ENCODE assay signal across 9 mouse cellular contexts in genomic region chr10:126511511-126511910, GRCm38 (mm10).
A peak's percentile ranks its signal among the peaks of the same experiment; 100 is the strongest.
DNase-seq lines count a peak whose midpoint lies in the region; ATAC-seq lines count a peak whose summit lies in the region.
"Had no signal": no experiment of that assay in that cellular context is flagged by ENCODE, and none has a peak within 500 bp of the region (broad histone marks: within the 10 kb centered on the region; RNA-seq: fewer than 3 reads in every experiment).

No protein-coding gene starts in this region.

- H3K4me3 ChIP-seq in kidney, embryonic 15.5 days (replicated peaks): no peak overlapping the region
- H3K4me3 ChIP-seq in midbrain, embryonic 10.5 days: no peak overlapping the region
- H3K4me3 ChIP-seq: midbrain, embryonic 12.5 days had no signal

- no peaks in the 10 kb centered on the region for H3K36me3 ChIP-seq in kidney, embryonic 15.5 days
- H3K36me3 ChIP-seq in midbrain, embryonic 10.5 days: no peaks in the 10 kb centered on the region
- H3K36me3 ChIP-seq: midbrain, embryonic 12.5 days had no signal

- WGBS in kidney, embryonic 15.5 days: 94% methylated on average over 10 of the region's 10 CpGs
- WGBS in midbrain, embryonic 10.5 days: 92% methylated on average over 10 of the region's 10 CpGs

- no peak overlapping the region for H3K9ac ChIP-seq in kidney, embryonic 15.5 days
- H3K9ac ChIP-seq: midbrain, embryonic 12.5 days had no signal

- no peaks in the 10 kb centered on the region for H3K9me3 ChIP-seq in kidney, embryonic 15.5 days (replicated peaks)
- H3K9me3 ChIP-seq in midbrain, embryonic 10.5 days (replicated peaks): no peaks in the 10 kb centered on the region
- H3K9me3 ChIP-seq: midbrain, embryonic 12.5 days had no signal

- H3K27me3 ChIP-seq in kidney, embryonic 15.5 days: no peaks in the 10 kb centered on the region
- H3K27me3 ChIP-seq in midbrain, embryonic 10.5 days (ENCODE audit: low read depth, poor library complexity, severe bottlenecking): no peaks in the 10 kb centered on the region
- H3K27me3 ChIP-seq: midbrain, embryonic 12.5 days had no signal

- no peak for ATAC-seq in kidney, embryonic 15.5 days (replicated peaks; ENCODE audit: low FRiP score)

- H3K4me1 ChIP-seq in kidney, embryonic 15.5 days: 0 out of 2 replicates have a peak, but pooled peaks cover 4% of the 10 kb centered on the region
- no peaks in the 10 kb centered on the region for H3K4me1 ChIP-seq in midbrain, embryonic 10.5 days
- H3K4me1 ChIP-seq: midbrain, embryonic 12.5 days had no signal

- DNase-seq in kidney, adult 11 months: peak; percentile 81
- DNase-seq in frontal cortex, postnatal 36 days (ENCODE audit: low spot score in 2 of 2): peak; percentile 88 to 89
- DNase-seq in layer of hippocampus, adult 18-20 months (ENCODE audit: low spot score in 2 of 2): peak; percentile 93 to 95
- peak; percentile 92 to 93 for DNase-seq in lung, postnatal 4 days
- peak; percentile 86 to 87 for DNase-seq in thymus, postnatal 36 days
- DNase-seq in embryo, embryonic 10.5 days (ENCODE audit: low spot score): no peak
- DNase-seq in midbrain, embryonic 10.5 days (ENCODE audit: low spot score): no peak

- H3K27ac ChIP-seq in kidney, embryonic 15.5 days: no peak overlapping the region
- H3K27ac ChIP-seq in midbrain, embryonic 10.5 days (replicated peaks): no peak overlapping the region
- H3K27ac ChIP-seq: midbrain, embryonic 12.5 days had no signal

- H3K4me2 ChIP-seq in kidney, embryonic 15.5 days: no peak overlapping the region
- H3K4me2 ChIP-seq: midbrain, embryonic 12.5 days had no signal

Comparison
In these comparisons a context has a peak if more than half of its experiments do, and no peak if none do; other contexts are left out.
1. DNase-seq: peak in kidney, adult 11 months (single experiment), frontal cortex, postnatal 36 days (2 of 2), layer of hippocampus, adult 18-20 months (2 of 2), lung, postnatal 4 days (2 of 2) and thymus, postnatal 36 days (2 of 2); none in embryo, embryonic 10.5 days (single experiment) and midbrain, embryonic 10.5 days (single experiment).